Mouse (Mus musculus) urinary bladder, postnatal 14 days (tissue): ENCODE measurements around the gene Tmem165.
A peak's percentile ranks its signal among the peaks of the same experiment; 100 is the strongest.

Source experiments
- DNase-seq: peaks from one replicate; pipeline ENCODE4 v3.0.0; 2021; ENCODE audit warnings: low spot score

The Tmem165 gene

GRCm38 (mm10) chr5:76175051-76175450, 8.6 kb upstream of the Tmem165 start:
- no peak for DNase-seq

DNA sequence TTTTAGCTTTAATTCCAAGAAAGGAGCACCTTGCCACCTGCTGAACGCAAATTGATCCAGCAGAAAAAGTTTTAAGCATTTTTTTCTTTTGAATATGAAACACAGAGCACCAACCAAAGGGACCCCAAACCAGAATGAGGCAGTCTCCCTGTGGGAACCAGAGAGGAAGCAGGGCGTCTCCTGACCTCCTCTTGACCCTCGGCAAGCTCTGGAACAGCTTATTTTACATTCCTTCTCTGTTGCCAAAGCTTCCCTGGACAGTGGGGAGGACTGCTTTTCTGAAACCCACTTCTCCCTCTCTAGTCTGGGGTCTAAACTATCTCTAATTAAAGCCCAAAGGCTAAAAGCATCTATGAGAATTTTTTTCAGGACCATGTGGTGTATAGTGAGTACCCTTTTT, 7.3 kb upstream of the Tmem165 start:
- DNase-seq: no peak

GRCm38 (mm10) chr5:76176841-76177240, 6.8 kb upstream of the Tmem165 start:
- no peak for DNase-seq

- no peak for DNase-seq
Measured at GRCm38 (mm10) chr5:76177664-76178063, 6.0 kb upstream of the Tmem165 start.

GRCm38 (mm10) chr5:76179171-76179570, 4.5 kb upstream of the Tmem165 start:
- DNase-seq: no peak

GRCm38 (mm10) chr5:76179791-76180190, 3.9 kb upstream of the Tmem165 start:
- DNase-seq: no peak

DNA sequence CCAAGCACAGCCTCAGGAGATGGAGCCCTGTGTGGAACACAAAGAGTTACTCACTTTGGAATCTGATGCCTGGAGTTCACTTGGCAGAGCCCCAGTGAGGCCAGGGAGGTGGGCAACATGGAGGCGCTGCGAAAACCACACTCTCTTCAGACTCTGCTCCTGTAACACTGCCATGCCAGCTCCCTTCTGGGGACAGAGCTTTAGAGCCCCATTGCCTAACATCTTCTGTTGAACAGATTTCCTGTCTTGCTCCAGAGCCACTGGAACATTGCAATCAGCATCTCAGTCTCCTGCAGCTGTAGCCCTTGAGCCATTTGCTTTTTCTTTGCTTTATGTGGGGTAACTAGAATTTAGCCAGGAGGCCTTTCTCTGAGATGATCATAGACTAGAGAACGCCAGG, 1.4 kb upstream of the Tmem165 start:
- DNase-seq: no peak

- no peak for DNase-seq
Measured at GRCm38 (mm10) chr5:76183043-76183749, 484 bp upstream of the Tmem165 start.

- peak; percentile 76 for DNase-seq
Measured at GRCm38 (mm10) chr5:76184286-76185080, 803 bp downstream of the Tmem165 start.

- no peak for DNase-seq
Measured at GRCm38 (mm10) chr5:76187885-76188284, 4.2 kb downstream of the Tmem165 start.

GRCm38 (mm10) chr5:76190609-76191008, 6.9 kb downstream of the Tmem165 start:
- no peak for DNase-seq

- no peak for DNase-seq
Measured at GRCm38 (mm10) chr5:76193075-76193474, 9.4 kb downstream of the Tmem165 start.

DNA sequence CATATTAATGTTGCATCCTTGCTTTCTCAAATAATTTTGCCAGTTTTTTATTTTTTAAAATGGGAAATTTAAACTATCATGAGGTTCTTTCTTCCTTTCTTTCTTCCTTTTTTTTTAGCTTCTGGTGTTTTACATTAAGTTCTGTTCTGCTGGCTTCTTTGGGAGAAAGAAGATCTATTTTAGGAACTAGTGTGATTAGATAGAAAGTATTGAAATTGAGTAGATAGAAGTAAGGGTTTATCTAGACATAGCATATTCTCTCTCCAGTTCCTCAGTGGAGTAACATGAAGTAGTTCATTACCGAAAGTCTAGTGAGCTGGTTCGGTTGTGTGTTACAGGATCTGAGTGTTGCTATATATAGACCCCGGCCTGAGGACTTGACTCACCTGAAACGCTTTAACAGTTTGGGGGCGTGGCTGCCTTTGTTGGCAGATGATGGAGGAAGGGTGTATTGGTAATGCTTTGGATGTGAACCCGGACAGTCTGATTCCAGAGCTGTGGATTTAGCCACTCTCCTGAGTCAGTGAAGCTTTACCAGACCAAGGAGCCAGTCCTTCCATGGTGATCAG, 10.8 kb downstream of the Tmem165 start:
- no peak for DNase-seq

DNA sequence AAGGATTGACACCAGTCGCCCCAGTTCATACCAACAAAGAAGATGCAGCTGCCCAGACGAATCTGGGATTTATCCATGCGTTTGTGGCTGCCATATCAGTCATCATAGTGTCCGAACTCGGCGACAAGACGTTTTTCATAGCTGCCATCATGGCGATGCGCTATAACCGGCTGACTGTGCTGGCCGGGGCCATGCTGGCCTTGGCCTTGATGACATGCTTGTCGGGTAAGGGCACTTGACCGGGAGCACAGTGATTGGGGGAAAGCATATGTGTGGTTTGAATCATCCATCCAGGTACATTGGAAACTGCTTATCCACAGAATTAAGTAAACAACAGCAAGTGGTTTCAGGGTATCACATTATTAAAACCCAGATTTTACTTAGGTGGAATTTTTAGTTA, 15.7 kb downstream of the Tmem165 start:
- DNase-seq: no peak

GRCm38 (mm10) chr5:76203171-76203570, 19.5 kb downstream of the Tmem165 start:
- no peak for DNase-seq

DNA sequence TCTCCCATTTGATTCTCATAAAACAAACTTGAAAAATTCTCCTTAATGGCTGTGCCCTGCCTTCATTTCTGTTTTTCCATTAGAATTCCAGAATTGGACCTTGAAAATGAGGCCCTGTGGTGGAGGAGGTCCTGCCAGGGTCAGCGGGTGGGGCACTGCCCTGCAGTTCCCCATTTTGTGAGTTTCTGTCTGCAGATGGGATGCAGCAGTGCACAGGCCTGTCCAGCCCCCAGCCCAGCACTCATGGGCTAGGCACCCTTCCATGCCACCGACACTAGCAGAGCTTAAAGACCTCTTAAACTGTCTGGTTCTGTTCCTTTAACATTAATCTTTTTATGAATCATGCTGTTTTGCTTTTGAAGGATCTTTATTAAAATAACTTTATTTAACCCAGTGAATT, 22.2 kb downstream of the Tmem165 start:
- no peak for DNase-seq

DNA sequence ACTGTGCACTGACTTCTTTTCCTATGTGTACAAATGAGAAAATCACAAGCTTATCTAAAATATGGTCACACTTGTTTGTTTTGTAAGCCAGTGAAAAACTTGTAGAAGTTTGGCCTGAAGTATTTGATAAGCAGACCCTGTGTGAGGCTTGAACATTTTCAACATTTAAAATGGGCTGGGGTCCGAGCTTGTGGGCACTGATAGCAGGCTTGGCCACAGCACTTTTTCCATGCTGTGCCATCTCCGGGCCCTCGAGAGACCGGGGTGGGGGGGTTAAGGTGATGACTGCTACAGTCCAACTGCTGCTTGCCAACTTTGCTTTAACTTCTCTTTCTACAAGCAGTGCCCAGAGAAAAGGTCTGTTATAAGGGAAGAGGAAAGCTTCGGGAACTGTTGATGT, 24.4 kb downstream of the Tmem165 start:
- no peak for DNase-seq

DNA sequence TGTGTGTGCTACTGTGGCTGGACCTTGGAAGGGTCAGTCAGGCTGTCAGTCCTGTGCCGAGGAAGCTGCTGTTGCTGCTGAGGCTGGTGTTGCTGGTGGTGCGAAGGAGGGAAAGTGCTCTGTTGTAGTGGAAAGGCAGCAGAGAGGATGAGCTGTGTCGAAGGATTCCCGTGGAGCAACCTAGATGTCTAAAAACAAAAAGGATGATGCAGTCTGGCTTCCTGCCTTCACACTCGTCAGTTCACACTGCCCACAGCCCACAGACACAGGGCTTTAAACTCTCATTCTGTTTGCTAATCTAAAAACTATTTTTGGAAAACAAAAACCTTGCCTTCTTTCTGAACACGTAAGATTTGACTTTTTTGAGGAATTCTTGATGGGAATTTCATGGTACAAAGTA, 33.0 kb downstream of the Tmem165 start:
- no peak for DNase-seq

- DNase-seq: no peak
Measured at GRCm38 (mm10) chr5:76231171-76231855, 47.6 kb downstream of the Tmem165 start.

DNA sequence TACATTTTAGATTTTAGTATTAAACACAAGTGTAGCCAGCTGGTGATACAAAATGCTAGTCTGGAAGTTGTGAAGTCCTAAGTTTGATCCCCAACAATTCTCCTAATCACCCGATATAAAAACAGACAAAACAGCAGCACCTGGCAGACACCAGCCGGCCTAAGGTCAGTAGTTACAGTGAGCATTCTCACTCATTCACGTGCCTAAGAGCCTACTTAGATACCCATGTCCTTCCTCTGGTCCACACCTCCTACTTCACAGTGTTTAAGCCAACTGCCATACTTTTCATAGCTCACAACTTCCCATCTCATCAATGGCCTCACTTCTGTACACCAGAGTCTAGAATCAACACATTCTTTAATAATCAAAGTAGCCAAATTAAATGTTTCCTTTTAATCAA, 59.6 kb downstream of the Tmem165 start:
- no peak for DNase-seq

GRCm38 (mm10) chr5:76243929-76244328, 60.2 kb downstream of the Tmem165 start:
- DNase-seq: no peak

DNA sequence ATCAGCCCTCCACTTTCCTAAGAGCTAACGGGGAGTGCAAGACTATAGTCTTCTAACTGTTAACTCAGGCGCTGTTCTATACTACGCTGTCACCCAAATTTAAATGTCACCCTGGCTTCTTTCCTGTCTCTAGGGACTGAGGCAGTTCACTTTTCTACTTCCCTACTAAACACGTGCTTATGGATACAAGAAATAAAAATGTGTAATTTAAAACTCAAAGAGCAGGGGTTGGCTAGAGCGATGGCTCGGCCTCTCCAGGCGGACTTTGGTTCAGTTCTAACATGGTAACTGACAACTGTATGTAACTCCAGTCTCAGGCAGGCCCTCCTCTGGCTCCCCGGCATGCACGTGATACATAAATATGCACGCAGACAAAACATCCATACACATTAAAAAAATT, 60.8 kb downstream of the Tmem165 start:
- no peak for DNase-seq

DNA sequence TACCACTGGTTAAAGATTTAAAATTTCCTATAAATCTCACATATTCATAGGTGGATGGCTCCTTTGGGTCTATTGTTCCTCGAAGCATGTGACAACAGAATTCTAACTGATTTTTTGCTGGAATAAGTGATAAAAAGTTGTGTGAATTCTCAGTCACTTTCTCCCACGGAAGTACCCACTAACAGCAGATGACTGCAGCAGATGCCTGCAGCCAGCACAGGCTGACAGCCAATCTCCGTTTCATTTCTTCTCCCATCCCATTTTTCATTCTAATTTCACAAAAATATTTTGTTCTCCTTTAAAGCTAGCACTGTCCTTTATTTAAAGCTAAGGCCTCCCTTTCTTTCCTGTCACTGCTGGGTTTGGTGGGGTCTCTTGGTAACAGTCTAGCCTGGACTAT, 61.7 kb downstream of the Tmem165 start:
- DNase-seq: no peak
